Mouse (Mus musculus) liver, postnatal 0 days (tissue): Measurements from ENCODE around the gene Rbms3.

ENCODE experiments used
- CTCF ChIP-seq: sonication (generic); IDR thresholded peaks from 2 replicates; pipeline ENCODE4 v1.5.1; 2016; ENCODE audit warnings: antibody characterized with exemption, low read depth
- EP300 ChIP-seq: IDR thresholded peaks from 2 replicates; pipeline ENCODE4 v1.6.1; 2016; ENCODE audit warnings: antibody characterized with exemption, low read depth, mild to moderate bottlenecking

GRCm38 (mm10) chr9:117172526-117172925 lies 457.2 kb downstream of the Rbms3 start:
- TF ChIP-seq CTCF (no peak), EP300 (no peak)
